9 mouse cellular contexts compared by ENCODE assay signal in genomic region chr11:31828011-31828770, GRCm38 (mm10). TPM values are rescaled to one million over a fixed set of nuclear protein-coding genes. Genes with fewer than 3 reads are reported as not detected.
DNase-seq lines count a peak whose midpoint lies in the region; ATAC-seq and TF ChIP-seq lines count a peak whose summit lies in the region.
"Had no signal": no experiment of that assay in that cellular context is flagged by ENCODE, and none has a peak within 500 bp of the region (broad histone marks: within the 10 kb centered on the region; RNA-seq: fewer than 3 reads in every experiment).

No protein-coding gene starts in this region.

- no peak overlapping the region for H3K4me3 ChIP-seq in hindbrain, embryonic 10.5 days
- no peak overlapping the region for H3K4me3 ChIP-seq in hindbrain, embryonic 11.5 days (ENCODE audit: low read depth, low read length)
- H3K4me3 ChIP-seq in embryonic facial prominence, embryonic 10.5 days: no peak overlapping the region
- H3K4me3 ChIP-seq in kidney, embryonic 15.5 days (replicated peaks): no peak overlapping the region
- H3K4me3 ChIP-seq in myocyte: no peak overlapping the region

- H3K27ac ChIP-seq in hindbrain, embryonic 10.5 days: no peak overlapping the region; the same call in 1 of the 2 replicates
- H3K27ac ChIP-seq in hindbrain, embryonic 11.5 days (ENCODE audit: low read depth, low read length): no peak overlapping the region
- no peak overlapping the region; the same call in 1 of the 2 replicates for H3K27ac ChIP-seq in embryonic facial prominence, embryonic 10.5 days (replicated peaks)
- H3K27ac ChIP-seq in kidney, embryonic 15.5 days: peak overlapping the region; percentile 84

- peak; percentile 30 for DNase-seq in hindbrain, embryonic 10.5 days (ENCODE audit: low spot score)
- no peak for DNase-seq in hindbrain, embryonic 11.5 days (ENCODE audit: low spot score)
- peak; percentile 25 for DNase-seq in embryonic facial prominence, embryonic 10.5 days (ENCODE audit: low spot score)
- no peak for DNase-seq in left cerebral cortex, postnatal 36 days (ENCODE audit: low spot score in 2 of 2)
- no peak for DNase-seq in heart, adult 8-10 months (ENCODE audit: low spot score)
- DNase-seq in ovary, adult 18-20 months (ENCODE audit: low spot score): no peak
- DNase-seq: layer of hippocampus, postnatal 36 days had no signal

- peaks cover 38% of the 10 kb centered on the region for H3K4me1 ChIP-seq in hindbrain, embryonic 10.5 days (replicated peaks)
- 0 out of 2 replicates have a peak, but pooled peaks cover 3% of the 10 kb centered on the region for H3K4me1 ChIP-seq in hindbrain, embryonic 11.5 days (replicated peaks; ENCODE audit: control insufficient read depth, insufficient read depth, low read length)
- H3K4me1 ChIP-seq in embryonic facial prominence, embryonic 10.5 days: peaks cover 27% of the 10 kb centered on the region
- H3K4me1 ChIP-seq in kidney, embryonic 15.5 days: peaks cover 47% of the 10 kb centered on the region

- H3ac ChIP-seq in myocyte (ENCODE audit: control insufficient read depth, insufficient read length): no peak overlapping the region

- no peaks in the 10 kb centered on the region for H3K79me2 ChIP-seq in myocyte (ENCODE audit: control insufficient read depth, insufficient read depth)

- no peak for ATAC-seq in hindbrain, embryonic 11.5 days (ENCODE audit: low FRiP score)
- ATAC-seq in kidney, embryonic 15.5 days (replicated peaks; ENCODE audit: low FRiP score): peak; percentile 65

- H3K4me2 ChIP-seq in hindbrain, embryonic 11.5 days (replicated peaks; ENCODE audit: low read depth, low read length): no peak overlapping the region
- no peak overlapping the region for H3K4me2 ChIP-seq in kidney, embryonic 15.5 days
- H3K4me2 ChIP-seq in myocyte (ENCODE audit: low read depth): no peak overlapping the region

- TF ChIP-seq POLR2A in myocyte (IDR thresholded peaks at IDR 0.05; ENCODE audit: insufficient read length, low read depth): no peak

- H3K36me3 ChIP-seq in hindbrain, embryonic 10.5 days: no peaks in the 10 kb centered on the region
- H3K36me3 ChIP-seq in hindbrain, embryonic 11.5 days (ENCODE audit: control insufficient read depth, insufficient read depth, low read length): no peaks in the 10 kb centered on the region
- no peaks in the 10 kb centered on the region for H3K36me3 ChIP-seq in embryonic facial prominence, embryonic 10.5 days (replicated peaks)
- H3K36me3 ChIP-seq in kidney, embryonic 15.5 days: no peaks in the 10 kb centered on the region
- H3K36me3 ChIP-seq in myocyte (ENCODE audit: control insufficient read depth, insufficient read depth): no peaks in the 10 kb centered on the region

- H3K27me3 ChIP-seq in hindbrain, embryonic 10.5 days (ENCODE audit: insufficient read depth, poor library complexity, severe bottlenecking): no peaks in the 10 kb centered on the region
- no peaks in the 10 kb centered on the region for H3K27me3 ChIP-seq in hindbrain, embryonic 11.5 days (ENCODE audit: control insufficient read depth, insufficient read depth, low read length)
- H3K27me3 ChIP-seq in embryonic facial prominence, embryonic 10.5 days (replicated peaks; ENCODE audit: low read depth, poor library complexity, severe bottlenecking): no peaks in the 10 kb centered on the region
- H3K27me3 ChIP-seq in kidney, embryonic 15.5 days: no peaks in the 10 kb centered on the region
- no peaks in the 10 kb centered on the region for H3K27me3 ChIP-seq in myocyte (ENCODE audit: control insufficient read depth, insufficient read depth, insufficient read length)

- WGBS in hindbrain, embryonic 10.5 days: 58% methylated on average over 4 of the region's 4 CpGs
- 66% methylated on average over 4 of the region's 4 CpGs for WGBS in hindbrain, embryonic 11.5 days
- 51% methylated on average over 4 of the region's 4 CpGs for whole genome bisulfite sequencing in embryonic facial prominence, embryonic 10.5 days
- 55% methylated on average over 4 of the region's 4 CpGs for WGBS in kidney, embryonic 15.5 days

- intact Hi-C loops in left cerebral cortex, postnatal 36 days (cut with DNase I): no loop called here

- no peaks in the 10 kb centered on the region for H3K9me3 ChIP-seq in hindbrain, embryonic 10.5 days
- H3K9me3 ChIP-seq in hindbrain, embryonic 11.5 days (ENCODE audit: control insufficient read depth, low read length): no peaks in the 10 kb centered on the region
- H3K9me3 ChIP-seq in embryonic facial prominence, embryonic 10.5 days: no peaks in the 10 kb centered on the region
- H3K9me3 ChIP-seq in kidney, embryonic 15.5 days (replicated peaks): no peaks in the 10 kb centered on the region

- H3K9ac ChIP-seq in hindbrain, embryonic 11.5 days (ENCODE audit: low read depth, low read length): no peak overlapping the region
- no peak overlapping the region for H3K9ac ChIP-seq in kidney, embryonic 15.5 days

TF ChIP-seq in myocyte, 11 proteins besides CTCF, POLR2A, EP300 and RAD21:
- TF ChIP-seq MYOG (IDR thresholded peaks at IDR 0.05; ENCODE audit: control insufficient read depth in 1 of 3, insufficient read depth in 1 of 3, insufficient read length in 2 of 3, low read depth in 2 of 3) (peak in 2 of 3 experiments; percentile 37 to 48), SRF (IDR thresholded peaks at IDR 0.05; ENCODE audit: control insufficient read depth, insufficient read length, low read depth) (no peak), MYOD1 (IDR thresholded peaks at IDR 0.05; ENCODE audit: control insufficient read depth in 1 of 3, insufficient read length in 2 of 3, low read depth in 2 of 3) (peak in 2 of 3 experiments; percentile 57 to 63), MAX (IDR thresholded peaks at IDR 0.05; ENCODE audit: low read depth) (no peak)

RNA-seq across cellular contexts. Expression of gene Cpeb4, which starts 43.8 kb away (rescaled TPM):
- polyA plus RNA-seq in hindbrain, embryonic 10.5 days (2016; fragmentation: Nextera tagmentation; extraction: Ambion mirVana): 5.4 and 6.0 TPM in 2 replicates
- 14.3 and 16.7 TPM in 2 replicates for polyA plus RNA-seq in hindbrain, embryonic 11.5 days (2014; fragmentation: Nextera tagmentation; extraction: Ambion mirVana)
- polyA plus RNA-seq in embryonic facial prominence, embryonic 10.5 days (2016; fragmentation: Nextera tagmentation; extraction: Ambion mirVana): 2.7 and 3.2 TPM in 2 replicates
- 3.6 and 3.9 TPM in 2 replicates for polyA plus RNA-seq in kidney, embryonic 15.5 days (2015; fragmentation: Nextera tagmentation; extraction: Ambion mirVana)
- polyA plus RNA-seq in myocyte (2012; fragmentation: generic; extraction: Trizol): 4.2 TPM
- 100 to 1,000 TPM; 146 to 158 TPM for total RNA-seq in left cerebral cortex, postnatal 36 days (2021)
- total RNA-seq in heart, adult 8-10 months (2022): 100 to 1,000 TPM in 1 of 4 experiments, 10 to 100 TPM in 3; 71.7 to 102 (median 85.1) TPM

Comparison
In these comparisons a context has a peak if more than half of its experiments do, and no peak if none do; other contexts are left out.
1. DNase-seq: peak in hindbrain, embryonic 10.5 days (single experiment) and embryonic facial prominence, embryonic 10.5 days (single experiment); none in hindbrain, embryonic 11.5 days (single experiment), left cerebral cortex, postnatal 36 days (0 of 2), heart, adult 8-10 months (single experiment) and ovary, adult 18-20 months (single experiment).